Mouse (Mus musculus): ENCODE measurements around the gene Pkp1.

- no peak for TF ChIP-seq CTCF (IDR thresholded peaks at IDR 0.05; ENCODE audit: insufficient read depth, low read depth, low read length)
- TF ChIP-seq POLR2A (IDR thresholded peaks at IDR 0.05; ENCODE audit: insufficient read depth, low read depth, low read length), result no peak
Observed at GRCm38 (mm10) chr1:135863786-135864335, 55.1 kb downstream of the Pkp1 start.
